Mouse (Mus musculus) heart, adult 2 months (tissue): ENCODE results near the gene R3hdml. TPM values are rescaled to one million over a fixed set of nuclear protein-coding genes. Genes with fewer than 3 reads are reported as not detected.
"Not testable (repeated sequence)": the region's sequence is repeated elsewhere in the genome, so short reads cannot be mapped to it uniquely, and the experiment has no call there.

ENCODE experiments used
- DNase-seq, 2 experiments: peaks; one replicate each; pipeline ENCODE4 v3.0.0; 2021
- H3K27ac ChIP-seq: fragments of 200-600 bp; 2 replicates; pipeline ENCODE4 v1.8.1; 2022
- H3K27me3 ChIP-seq: fragments of 200-500 bp; 2 replicates; pipeline ENCODE4 v1.6.1; 2012; ENCODE audit warnings: mild to moderate bottlenecking, low read length, inconsistent platforms, mixed read lengths; ENCODE audit not compliant: control insufficient read depth, insufficient read depth
- H3K36me3 ChIP-seq: fragments of 200-500 bp; 2 replicates; pipeline ENCODE4 v1.6.1; 2012; ENCODE audit warnings: low read length, inconsistent platforms; ENCODE audit not compliant: control insufficient read depth, insufficient read depth
- H3K4me1 ChIP-seq: fragments of 200-500 bp; 2 replicates; pipeline ENCODE4 v1.6.1; 2011; ENCODE audit warnings: low read length; ENCODE audit not compliant: control insufficient read depth, insufficient read depth
- H3K4me3 ChIP-seq: fragments of 200-600 bp; 2 replicates; pipeline ENCODE4 v1.8.1; 2022
- H3K79me2 ChIP-seq: fragments of 200-500 bp; replicated peaks from 2 replicates; pipeline ENCODE4 v1.6.1; 2012; ENCODE audit warnings: mild to moderate bottlenecking, inconsistent platforms, low read length, moderate library complexity, mixed read lengths; ENCODE audit not compliant: control insufficient read depth, insufficient read depth
- H3K9ac ChIP-seq: fragments of 200-500 bp; 2 replicates; pipeline ENCODE4 v1.6.1; 2012; ENCODE audit warnings: low read depth, mild to moderate bottlenecking, control low read depth, inconsistent platforms, low read length, mixed read lengths
- CTCF ChIP-seq: fragments of 200-600 bp; IDR thresholded peaks from 2 replicates; pipeline ENCODE4 v1.8.1; 2022; ENCODE audit warnings: antibody characterized with exemption, mild to moderate bottlenecking, moderate library complexity
- EP300 ChIP-seq: fragments of 200-500 bp; IDR thresholded peaks from 2 replicates; pipeline ENCODE4 v1.6.1; 2011; ENCODE audit warnings: low read depth, low read length, control low read depth; ENCODE audit not compliant: insufficient read depth
- POLR2A ChIP-seq: fragments of 200-500 bp; IDR thresholded peaks from 2 replicates; pipeline ENCODE4 v1.6.1; 2011; ENCODE audit warnings: mild to moderate bottlenecking, low read depth, low read length, control low read depth; ENCODE audit not compliant: insufficient read depth
- WGBS: fragments of 180-500 bp; shearing (Covaris S2); methylation state at CpG from one replicate; pipeline ENCODE4 v1.1.7; 2018; 5-methylcytosine and 5-hydroxymethylcytosine counted together
- intact Hi-C: fragments of 180-260 bp; cut with DNase I; formaldehyde crosslinking; loops from one replicate; pipeline ENCODE4 v1.15.1; 2025
- polyA plus RNA-seq: library from polyadenylated mRNA; depleted of rRNA; stranded (reverse); fragments of >200 nt; gene quantifications from 2 replicates; pipeline ENCODE4 v1.2.3, GENCODE M21; 2012
- total RNA-seq, 2 experiments: library from RNA; stranded (reverse); gene quantifications; 2 replicates each; pipeline ENCODE4 v1.2.3; 2021

The R3hdml gene
- total and polyA plus RNA-seq, 3 experiments = not detected

- H3K9ac ChIP-seq = no peak overlapping the region
- no peak for TF ChIP-seq EP300
- peak; percentile 65 for TF ChIP-seq CTCF
- no peak overlapping the region for H3K4me3 ChIP-seq
- H3K27ac ChIP-seq = no peak overlapping the region
- H3K4me1 ChIP-seq = no peaks in the 10 kb centered on the region
- DNase-seq = no peak
- H3K79me2 ChIP-seq = no peaks in the 10 kb centered on the region
- no peaks in the 10 kb centered on the region for H3K36me3 ChIP-seq
- peaks cover 2% of the 10 kb centered on the region; the same call in 1 of the 2 replicates for H3K27me3 ChIP-seq
- 78% methylated on average over 6 of the region's 6 CpGs for WGBS
- intact Hi-C loops = loop anchor here (2.0 kb wide), 1 partner anchor 20 kb away; the partner anchor contains the start of gene Fitm2
Measured at GRCm38 (mm10) chr2:163452738-163453137, 39.4 kb upstream of the R3hdml start.

- no peak overlapping the region for H3K9ac ChIP-seq
- H3K4me1 ChIP-seq = no peaks in the 10 kb centered on the region
- peaks cover 2% of the 10 kb centered on the region; the same call in 1 of the 2 replicates for H3K27me3 ChIP-seq
- no peak for TF ChIP-seq EP300
- no peak for TF ChIP-seq CTCF
- no peak for TF ChIP-seq POLR2A
- no peaks in the 10 kb centered on the region for H3K36me3 ChIP-seq
- H3K79me2 ChIP-seq = no peaks in the 10 kb centered on the region
- no peak overlapping the region for H3K27ac ChIP-seq
- DNase-seq = no peak
- H3K4me3 ChIP-seq = no peak overlapping the region
- intact Hi-C loops = loop anchor here (2.0 kb wide), 1 partner anchor 19 kb away; the partner anchor contains the start of gene Fitm2
- 80% methylated on average over 13 of the region's 13 CpGs for WGBS
Measured at GRCm38 (mm10) chr2:163453378-163453777, 38.7 kb upstream of the R3hdml start.

- Histone ChIP-seq H3K36me3 (no peaks in the 10 kb centered on the region), H3K27me3 (no peaks in the 10 kb centered on the region), H3K4me3 (peak overlapping the region; percentile 37), H3K79me2 (no peaks in the 10 kb centered on the region), H3K4me1 (no peaks in the 10 kb centered on the region; the same call in 1 of the 2 replicates), H3K27ac (peak overlapping the region; percentile 81), H3K9ac (peak overlapping the region; percentile 38)
- WGBS = 26% methylated on average over 27 of the region's 27 CpGs
- TF ChIP-seq POLR2A (no peak; the same call in 1 of the 2 replicates), CTCF (no peak), EP300 (no peak)
- intact Hi-C loops = no loop called here
- peak; percentile 31 to 41 for DNase-seq
Measured at GRCm38 (mm10) chr2:163458539-163459265, 33.4 kb upstream of the R3hdml start.

GRCm38 (mm10) chr2:163459380-163459779 is 32.7 kb upstream of the R3hdml start:
- TF ChIP-seq CTCF = no peak
- TF ChIP-seq POLR2A = no peak; the same call in 1 of the 2 replicates
- no peak for TF ChIP-seq EP300
- WGBS = 28% methylated on average over 10 of the region's 10 CpGs
- DNase-seq = peak in 1 of 2 experiments; percentile 48
- Histone ChIP-seq H3K36me3 (no peaks in the 10 kb centered on the region), H3K4me1 (peaks cover 1% of the 10 kb centered on the region), H3K79me2 (no peaks in the 10 kb centered on the region), H3K9ac (peak overlapping the region; percentile 38), H3K4me3 (peak overlapping the region; percentile 37), H3K27ac (peak overlapping the region; percentile 81), H3K27me3 (no peaks in the 10 kb centered on the region)
- intact Hi-C loops = no loop called here

- no peaks in the 10 kb centered on the region for H3K36me3 ChIP-seq
- H3K27me3 ChIP-seq = no peaks in the 10 kb centered on the region
- TF ChIP-seq POLR2A (no peak), CTCF (no peak), EP300 (no peak)
- H3K79me2 ChIP-seq = no peaks in the 10 kb centered on the region
- no peak for DNase-seq
- 81% methylated on average over 8 of the region's 8 CpGs for WGBS
- intact Hi-C loops = no loop called here
- H3K4me1 ChIP-seq = peaks cover 2% of the 10 kb centered on the region
- H3K4me3 ChIP-seq = no peak overlapping the region
- H3K27ac ChIP-seq = no peak overlapping the region
- no peak overlapping the region for H3K9ac ChIP-seq
Measured at GRCm38 (mm10) chr2:163460622-163461021, 31.5 kb upstream of the R3hdml start.

GRCm38 (mm10) chr2:163461307-163461706 is 30.8 kb upstream of the R3hdml start:
- DNase-seq, H3K79me2 ChIP-seq, H3K36me3 ChIP-seq, H3K9ac ChIP-seq, H3K4me1 ChIP-seq, H3K27ac ChIP-seq, H3K4me3 ChIP-seq, H3K27me3 ChIP-seq, intact Hi-C loops: not testable (repeated sequence)
- 93% methylated on average over 9 of the region's 9 CpGs for WGBS
